Mouse (Mus musculus): ENCODE results near the gene Itgad. TPM values are rescaled to one million over a fixed set of nuclear protein-coding genes. Genes with fewer than 3 reads are reported as not detected.

Gene Itgad
- polyA plus RNA-seq, 1 experiment from 2014 or later, result not detected

GRCm38 (mm10) chr7:128255757-128256156, 101.6 kb downstream of the Itgad start:
- no peaks in the 10 kb centered on the region for H3K9me3 ChIP-seq (ENCODE audit: control insufficient read depth, low read length)
- H3K4me1 ChIP-seq (ENCODE audit: control insufficient read depth, insufficient read depth, low read length), result no peaks in the 10 kb centered on the region
- no peak overlapping the region for H3K4me2 ChIP-seq (ENCODE audit: low read depth, low read length)
- no peaks in the 10 kb centered on the region for H3K27me3 ChIP-seq (ENCODE audit: control insufficient read depth, insufficient read depth, low read length)
- WGBS, result 95% methylated on average over 5 of the region's 5 CpGs
- no peak overlapping the region for H3K9ac ChIP-seq (replicated peaks; ENCODE audit: low read depth, low read length)
- no peak overlapping the region for H3K4me3 ChIP-seq (ENCODE audit: low read depth, low read length)
- H3K36me3 ChIP-seq (ENCODE audit: control insufficient read depth, insufficient read depth, low read length), result no peaks in the 10 kb centered on the region
- H3K27ac ChIP-seq (ENCODE audit: low read depth, low read length), result no peak overlapping the region
- no peak for ATAC-seq (ENCODE audit: low read depth)

- no peaks in the 10 kb centered on the region for H3K27me3 ChIP-seq (ENCODE audit: control insufficient read depth, insufficient read depth, low read length)
- 58% methylated on average over 5 of the region's 5 CpGs for WGBS
- no peaks in the 10 kb centered on the region for H3K36me3 ChIP-seq (ENCODE audit: control insufficient read depth, insufficient read depth, low read length)
- H3K4me3 ChIP-seq (ENCODE audit: low read depth, low read length), result no peak overlapping the region
- no peak overlapping the region for H3K27ac ChIP-seq (ENCODE audit: low read depth, low read length)
- H3K9me3 ChIP-seq (ENCODE audit: control insufficient read depth, low read length), result no peaks in the 10 kb centered on the region
- ATAC-seq (ENCODE audit: low read depth), result no peak
- H3K9ac ChIP-seq (replicated peaks; ENCODE audit: low read depth, low read length), result no peak overlapping the region
- H3K4me1 ChIP-seq (ENCODE audit: control insufficient read depth, insufficient read depth, low read length), result no peaks in the 10 kb centered on the region
- no peak overlapping the region for H3K4me2 ChIP-seq (ENCODE audit: low read depth, low read length)
Observed at GRCm38 (mm10) chr7:128256783-128257334, 102.7 kb downstream of the Itgad start.

- 84% methylated on average over 6 of the region's 6 CpGs for WGBS
- Histone ChIP-seq H3K27me3 (ENCODE audit: control insufficient read depth, insufficient read depth, low read length) (no peaks in the 10 kb centered on the region), H3K4me2 (ENCODE audit: low read depth, low read length) (no peak within 1 kb of the TSS), H3K4me3 (ENCODE audit: low read depth, low read length) (no peak within 1 kb of the TSS), H3K27ac (ENCODE audit: low read depth, low read length) (no peak within 1 kb of the TSS), H3K9ac (replicated peaks; ENCODE audit: low read depth, low read length) (no peak within 1 kb of the TSS), H3K36me3 (ENCODE audit: control insufficient read depth, insufficient read depth, low read length) (no peaks in the 10 kb centered on the region), H3K9me3 (ENCODE audit: control insufficient read depth, low read length) (no peaks in the 10 kb centered on the region), H3K4me1 (ENCODE audit: control insufficient read depth, insufficient read depth, low read length) (no peaks in the 10 kb centered on the region)
- ATAC-seq (ENCODE audit: low read depth), result no peak
Observed at GRCm38 (mm10) chr7:128265411-128265810, 111.2 kb downstream of the Itgad start, which contains the start of gene Slc5a2. Slc5a2 (plus strand) TSS chr7:128265657.

GRCm38 (mm10) chr7:128266056-128266455, 111.9 kb downstream of the Itgad start:
- Histone ChIP-seq H3K9ac (replicated peaks; ENCODE audit: low read depth, low read length) (no peak overlapping the region), H3K9me3 (ENCODE audit: control insufficient read depth, low read length) (no peaks in the 10 kb centered on the region), H3K27ac (ENCODE audit: low read depth, low read length) (no peak overlapping the region), H3K36me3 (ENCODE audit: control insufficient read depth, insufficient read depth, low read length) (0 out of 2 replicates have a peak, but pooled peaks cover 3% of the 10 kb centered on the region), H3K4me2 (ENCODE audit: low read depth, low read length) (no peak overlapping the region), H3K27me3 (ENCODE audit: control insufficient read depth, insufficient read depth, low read length) (no peaks in the 10 kb centered on the region), H3K4me1 (ENCODE audit: control insufficient read depth, insufficient read depth, low read length) (no peaks in the 10 kb centered on the region), H3K4me3 (ENCODE audit: low read depth, low read length) (no peak overlapping the region)
- ATAC-seq (ENCODE audit: low read depth), result no peak
- 95% methylated on average over 5 of the region's 5 CpGs for WGBS

GRCm38 (mm10) chr7:128267391-128267790, 113.2 kb downstream of the Itgad start:
- H3K9ac ChIP-seq (replicated peaks; ENCODE audit: low read depth, low read length), result no peak overlapping the region
- H3K4me3 ChIP-seq (ENCODE audit: low read depth, low read length), result no peak overlapping the region
- WGBS, result 65% methylated on average over 13 of the region's 13 CpGs
- no peak overlapping the region for H3K4me2 ChIP-seq (ENCODE audit: low read depth, low read length)
- H3K4me1 ChIP-seq (ENCODE audit: control insufficient read depth, insufficient read depth, low read length), result no peaks in the 10 kb centered on the region
- H3K27ac ChIP-seq (ENCODE audit: low read depth, low read length), result no peak overlapping the region
- 0 out of 2 replicates have a peak, but pooled peaks cover 3% of the 10 kb centered on the region for H3K36me3 ChIP-seq (ENCODE audit: control insufficient read depth, insufficient read depth, low read length)
- no peaks in the 10 kb centered on the region for H3K9me3 ChIP-seq (ENCODE audit: control insufficient read depth, low read length)
- ATAC-seq (ENCODE audit: low read depth), result no peak
- no peaks in the 10 kb centered on the region for H3K27me3 ChIP-seq (ENCODE audit: control insufficient read depth, insufficient read depth, low read length)

GRCm38 (mm10) chr7:128267813-128268212, 113.6 kb downstream of the Itgad start:
- Histone ChIP-seq H3K36me3 (ENCODE audit: control insufficient read depth, insufficient read depth, low read length) (0 out of 2 replicates have a peak, but pooled peaks cover 3% of the 10 kb centered on the region), H3K9ac (replicated peaks; ENCODE audit: low read depth, low read length) (no peak overlapping the region), H3K4me3 (ENCODE audit: low read depth, low read length) (no peak overlapping the region), H3K27me3 (ENCODE audit: control insufficient read depth, insufficient read depth, low read length) (no peaks in the 10 kb centered on the region), H3K27ac (ENCODE audit: low read depth, low read length) (no peak overlapping the region), H3K4me1 (ENCODE audit: control insufficient read depth, insufficient read depth, low read length) (no peaks in the 10 kb centered on the region), H3K9me3 (ENCODE audit: control insufficient read depth, low read length) (no peaks in the 10 kb centered on the region), H3K4me2 (ENCODE audit: low read depth, low read length) (no peak overlapping the region)
- WGBS, result 60% methylated on average over 7 of the region's 7 CpGs
- ATAC-seq (ENCODE audit: low read depth), result no peak

- H3K4me1 ChIP-seq (ENCODE audit: control insufficient read depth, insufficient read depth, low read length), result no peaks in the 10 kb centered on the region
- H3K27me3 ChIP-seq (ENCODE audit: control insufficient read depth, insufficient read depth, low read length), result no peaks in the 10 kb centered on the region
- 49% methylated on average over 13 of the region's 13 CpGs for WGBS
- 0 out of 2 replicates have a peak, but pooled peaks cover 21% of the 10 kb centered on the region for H3K36me3 ChIP-seq (ENCODE audit: control insufficient read depth, insufficient read depth, low read length)
- H3K9ac ChIP-seq (replicated peaks; ENCODE audit: low read depth, low read length), result no peak overlapping the region
- H3K4me3 ChIP-seq (ENCODE audit: low read depth, low read length), result no peak overlapping the region
- no peaks in the 10 kb centered on the region for H3K9me3 ChIP-seq (ENCODE audit: control insufficient read depth, low read length)
- ATAC-seq (ENCODE audit: low read depth), result no peak
- H3K4me2 ChIP-seq (ENCODE audit: low read depth, low read length), result no peak overlapping the region
- H3K27ac ChIP-seq (ENCODE audit: low read depth, low read length), result no peak overlapping the region
Observed at GRCm38 (mm10) chr7:128270431-128270850, 116.3 kb downstream of the Itgad start.

- Histone ChIP-seq H3K4me2 (ENCODE audit: low read depth, low read length) (no peak overlapping the region), H3K27me3 (ENCODE audit: control insufficient read depth, insufficient read depth, low read length) (no peaks in the 10 kb centered on the region), H3K9me3 (ENCODE audit: control insufficient read depth, low read length) (no peaks in the 10 kb centered on the region), H3K27ac (ENCODE audit: low read depth, low read length) (no peak overlapping the region), H3K9ac (replicated peaks; ENCODE audit: low read depth, low read length) (no peak overlapping the region), H3K4me3 (ENCODE audit: low read depth, low read length) (no peak overlapping the region), H3K36me3 (ENCODE audit: control insufficient read depth, insufficient read depth, low read length) (peaks cover 23% of the 10 kb centered on the region; the same call in 1 of the 2 replicates), H3K4me1 (ENCODE audit: control insufficient read depth, insufficient read depth, low read length) (no peaks in the 10 kb centered on the region)
- ATAC-seq (ENCODE audit: low read depth), result no peak
- 94% methylated on average over 9 of the region's 9 CpGs for WGBS
Observed at GRCm38 (mm10) chr7:128271496-128271895, 117.3 kb downstream of the Itgad start.

All from neural tube, embryonic 14.5 days (tissue).